Mouse (Mus musculus) midbrain, postnatal 0 days (tissue): ENCODE measurements around the gene Calr. TPM values are rescaled to one million over a fixed set of nuclear protein-coding genes. Genes with fewer than 3 reads are reported as not detected.

Experiments
- ATAC-seq: fragments of 200-750 bp; cut with Nextera tagmentation; 2 replicates; pipeline ENCODE4 v1.8.0; 2017; ENCODE audit warnings: moderate number of reproducible peaks, mild to moderate bottlenecking, moderate TSS enrichment, moderate library complexity; ENCODE audit not compliant: low FRiP score
- DNase-seq: peaks from one replicate; pipeline ENCODE4 v3.0.0-alpha.2; 2015; ENCODE audit warnings: low spot score
- H3K27ac ChIP-seq: fragments of 300-500 bp; sonication (generic); 2 replicates; pipeline ENCODE4 v1.5.1; 2014; ENCODE audit warnings: low read depth, mild to moderate bottlenecking, low read length, mixed read lengths
- H3K27me3 ChIP-seq: fragments of 300-500 bp; sonication (generic); 2 replicates; pipeline ENCODE4 v1.6.1; 2014; ENCODE audit warnings: low read length, control low read depth, mixed read lengths; ENCODE audit not compliant: insufficient read depth
- H3K36me3 ChIP-seq: fragments of 300-500 bp; sonication (generic); 2 replicates; pipeline ENCODE4 v1.6.1; 2014; ENCODE audit warnings: low read length, control low read depth, mixed read lengths; ENCODE audit not compliant: insufficient read depth
- H3K4me1 ChIP-seq: fragments of 300-500 bp; sonication (generic); 2 replicates; pipeline ENCODE4 v1.6.1; 2014; ENCODE audit warnings: mild to moderate bottlenecking, control low read depth, antibody characterized with exemption, low read length, mixed read lengths; ENCODE audit not compliant: insufficient read depth
- H3K4me2 ChIP-seq: fragments of 300-500 bp; sonication (generic); 2 replicates; pipeline ENCODE4 v1.6.1; 2014; ENCODE audit warnings: low read depth, mild to moderate bottlenecking, low read length, mixed read lengths; ENCODE audit not compliant: poor library complexity, severe bottlenecking
- H3K4me3 ChIP-seq: fragments of 300-500 bp; sonication (generic); 2 replicates; pipeline ENCODE4 v1.5.1; 2014; ENCODE audit warnings: low read depth, mild to moderate bottlenecking, low read length, moderate library complexity
- H3K9ac ChIP-seq: fragments of 300-500 bp; sonication (generic); replicated peaks from 2 replicates; pipeline ENCODE4 v1.6.1; 2014; ENCODE audit warnings: mild to moderate bottlenecking, low read length, moderate library complexity, mixed read lengths; ENCODE audit not compliant: poor library complexity, severe bottlenecking
- H3K9me3 ChIP-seq: fragments of 300-500 bp; sonication (generic); 2 replicates; pipeline ENCODE4 v1.6.1; 2016; ENCODE audit warnings: low read length, control low read depth
- CTCF ChIP-seq: IDR thresholded peaks from 2 replicates; pipeline ENCODE4 v1.5.1; 2016; ENCODE audit warnings: antibody characterized with exemption, mild to moderate bottlenecking
- WGBS: fragments of 180-500 bp; shearing (Covaris S2); extraction: QIAGEN DNeasy Blood & Tissue Kit; methylation state at CpG from one replicate; pipeline ENCODE4 v1.1.7; 2014; 5-methylcytosine and 5-hydroxymethylcytosine counted together
- polyA plus RNA-seq: library from polyadenylated mRNA; unstranded; fragments of >200 nt; fragmentation: Nextera tagmentation; extraction: Ambion mirVana; gene quantifications from 2 replicates; pipeline ENCODE4 v1.2.1, GENCODE M21; 2015
- total RNA-seq: library from RNA; depleted of rRNA; stranded (reverse); fragments of >200 nt; gene quantifications from 2 replicates; pipeline ENCODE4 v1.2.3, GENCODE M21; 2014; rRNA removed

Calr gene
- 369 and 436 TPM in 2 replicates for total RNA-seq
- polyA plus RNA-seq: 444 and 445 TPM in 2 replicates

DNA sequence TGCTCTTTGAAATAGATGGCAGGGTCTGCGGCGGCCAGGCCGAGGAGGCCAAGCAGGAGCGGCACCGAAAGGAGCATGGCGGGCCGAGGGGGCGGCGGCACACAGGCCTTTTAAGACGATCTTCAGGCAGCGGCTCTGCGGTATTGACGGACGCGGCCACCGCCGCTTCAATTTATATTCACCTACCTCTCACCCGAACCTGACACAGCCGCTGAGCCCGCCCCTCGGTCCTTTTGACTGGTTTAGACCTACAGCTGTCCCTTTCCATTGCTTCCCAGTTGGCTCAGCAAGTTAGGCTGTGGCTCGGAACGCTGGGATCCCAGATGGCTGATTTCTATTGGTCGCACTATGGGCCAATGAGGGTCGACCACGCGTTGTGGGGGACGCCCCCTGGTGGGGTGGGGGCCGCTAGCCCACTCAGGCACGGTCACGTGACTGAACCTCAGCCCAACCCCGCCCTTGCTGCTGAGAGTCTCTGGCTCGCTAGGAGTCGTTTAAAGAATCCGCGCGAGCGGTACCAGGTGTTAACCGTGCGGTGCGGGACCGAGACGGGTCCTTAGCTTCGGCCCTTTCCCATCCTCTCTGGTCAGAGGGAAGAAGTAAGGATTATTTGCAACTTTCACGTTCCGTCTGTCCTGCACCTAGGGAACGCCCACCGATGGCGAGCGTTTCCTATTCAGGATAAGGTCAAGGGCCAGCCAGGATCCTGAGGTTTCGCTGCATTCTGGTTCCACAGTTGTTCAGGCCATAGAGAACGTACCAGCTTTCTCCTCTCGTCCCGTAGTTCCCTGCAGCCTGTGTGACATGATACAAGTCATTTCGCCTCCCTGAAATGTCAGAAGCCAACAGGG is at the start of gene Calr:
Gene Calr, minus strand, starts transcription at position 213 of the 851 bp plus-strand sequence.
- H3K36me3 ChIP-seq: peaks cover 29% of the 10 kb centered on the region
- H3K4me1 ChIP-seq: 0 out of 2 replicates have a peak, but pooled peaks cover 4% of the 10 kb centered on the region
- 1% methylated on average over 54 of the region's 55 CpGs for WGBS
- H3K4me3 ChIP-seq: peak within 1 kb of the TSS; percentile 89
- no peaks in the 10 kb centered on the region for H3K27me3 ChIP-seq
- H3K9me3 ChIP-seq: no peaks in the 10 kb centered on the region
- ATAC-seq: peak; percentile 99
- H3K4me2 ChIP-seq: peak within 1 kb of the TSS; percentile 89
- peak within 1 kb of the TSS; percentile 81 for H3K9ac ChIP-seq
- H3K27ac ChIP-seq: peak within 1 kb of the TSS; percentile 91
- DNase-seq: peak; percentile 100
- peak; percentile 55 for TF ChIP-seq CTCF

DNA sequence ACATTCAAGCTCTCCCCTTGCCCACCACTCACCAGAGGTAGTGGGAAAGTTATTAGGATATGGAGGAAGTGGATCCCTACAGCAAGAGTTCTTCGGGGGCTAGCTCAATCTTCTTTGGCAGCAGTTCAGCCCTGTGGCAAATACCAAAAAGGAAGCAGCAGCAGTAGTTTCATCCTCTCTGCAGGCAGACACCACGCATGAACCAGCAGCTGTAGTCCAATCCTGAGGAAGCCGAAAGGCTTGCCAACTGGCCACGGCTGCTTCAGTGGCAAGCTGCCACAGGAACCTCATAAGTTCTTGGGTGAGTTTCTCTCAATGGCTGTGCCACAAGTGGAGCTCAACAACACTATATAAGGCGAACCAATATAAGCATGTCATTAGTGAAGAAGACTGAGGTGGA is 49.2 kb upstream of the Calr start:
- Histone ChIP-seq H3K9me3 (no peaks in the 10 kb centered on the region), H3K4me2 (no peak overlapping the region), H3K4me3 (no peak overlapping the region), H3K36me3 (no peaks in the 10 kb centered on the region; the same call in 1 of the 2 replicates), H3K9ac (no peak overlapping the region), H3K27me3 (no peaks in the 10 kb centered on the region), H3K4me1 (peaks cover 5% of the 10 kb centered on the region; the same call in 1 of the 2 replicates), H3K27ac (no peak overlapping the region)
- DNase-seq (no peak), ATAC-seq (no peak)
- 87% methylated on average over 5 of the region's 5 CpGs for WGBS
- no peak for TF ChIP-seq CTCF

DNA sequence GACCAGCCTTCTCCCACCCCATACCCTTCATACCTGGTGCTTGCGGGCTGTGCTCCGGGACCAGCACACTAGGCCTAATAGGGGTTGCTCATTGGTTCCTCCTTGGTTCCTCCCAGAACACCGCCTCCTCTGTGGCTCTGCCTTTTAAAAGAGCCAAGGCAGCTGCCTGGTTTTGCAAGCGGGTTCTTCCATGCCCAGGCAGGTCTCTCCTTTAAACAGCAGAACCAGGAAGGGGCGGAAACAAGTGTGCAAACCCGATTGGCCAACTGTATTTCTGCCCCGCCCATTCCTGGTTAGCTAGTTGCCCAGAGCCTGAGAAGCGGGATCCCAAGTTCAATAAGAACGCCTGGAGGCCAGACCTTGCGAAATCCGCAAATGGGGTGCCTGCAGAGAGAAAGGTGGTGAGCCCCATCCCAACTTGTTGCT is 47.0 kb upstream of the Calr start, which contains the start of gene Gcdh:
Gene Gcdh, minus strand, starts transcription at position 213 of the 426 bp plus-strand sequence.
- ATAC-seq (peak; percentile 96), DNase-seq (peak; percentile 98)
- peak within 1 kb of the TSS; percentile 67 for H3K4me3 ChIP-seq
- peak within 1 kb of the TSS; percentile 27; the same call in 1 of the 2 replicates for H3K27ac ChIP-seq
- peaks cover 5% of the 10 kb centered on the region; the same call in 1 of the 2 replicates for H3K4me1 ChIP-seq
- peak within 1 kb of the TSS; percentile 68 for H3K9ac ChIP-seq
- H3K27me3 ChIP-seq: no peaks in the 10 kb centered on the region
- no peak; the same call in 1 of the 2 replicates for TF ChIP-seq CTCF
- 2% methylated on average over 11 of the region's 11 CpGs for WGBS
- H3K36me3 ChIP-seq: peaks cover 5% of the 10 kb centered on the region; the same call in 1 of the 2 replicates
- no peaks in the 10 kb centered on the region for H3K9me3 ChIP-seq
- peak within 1 kb of the TSS; percentile 76 for H3K4me2 ChIP-seq

DNA sequence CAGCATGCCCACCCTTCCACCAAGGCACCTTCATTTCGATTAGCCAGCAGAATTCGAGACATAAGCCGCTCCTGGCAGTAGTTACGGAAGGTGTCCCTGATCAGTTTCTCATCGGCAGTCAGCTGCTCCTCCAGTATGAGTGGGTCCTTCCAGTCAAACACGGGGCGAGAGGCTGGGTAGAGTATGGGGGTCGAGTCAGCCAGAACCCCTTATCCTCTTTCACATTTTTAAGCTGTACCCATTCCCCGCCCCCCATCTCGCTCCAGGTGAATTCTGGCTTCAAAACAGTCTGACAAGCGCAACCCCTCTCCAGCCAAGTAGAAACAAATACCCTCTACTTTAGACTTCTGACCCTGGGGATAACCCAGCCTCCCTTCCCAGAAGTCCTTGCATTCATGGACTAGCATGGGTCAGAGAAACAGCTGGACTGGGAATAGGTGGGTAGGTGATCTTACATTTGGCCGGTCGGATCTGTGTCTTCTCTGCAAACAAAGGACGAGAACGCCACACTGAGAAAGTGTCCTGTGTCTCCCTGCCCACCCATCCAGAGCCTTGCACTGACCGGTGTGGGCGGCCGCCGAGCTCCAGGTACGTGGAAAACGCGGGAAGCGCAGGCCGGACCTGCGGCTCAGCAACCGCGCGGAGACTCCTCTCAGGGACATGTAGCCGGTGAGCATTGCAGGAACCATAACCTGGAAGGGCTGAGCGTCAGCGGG is 46.4 kb upstream of the Calr start:
- TF ChIP-seq CTCF: no peak
- peak overlapping the region; percentile 68 for H3K9ac ChIP-seq
- no peak for DNase-seq
- 11% methylated on average over 31 of the region's 31 CpGs for WGBS
- peaks cover 9% of the 10 kb centered on the region for H3K36me3 ChIP-seq
- H3K4me2 ChIP-seq: peak overlapping the region; percentile 76
- ATAC-seq: 0 out of 2 replicates have a peak, but pooled peaks have one; percentile 16
- H3K9me3 ChIP-seq: no peaks in the 10 kb centered on the region
- H3K27ac ChIP-seq: peak overlapping the region; percentile 27; the same call in 1 of the 2 replicates
- no peaks in the 10 kb centered on the region for H3K27me3 ChIP-seq
- peaks cover 5% of the 10 kb centered on the region; the same call in 1 of the 2 replicates for H3K4me1 ChIP-seq
- H3K4me3 ChIP-seq: peak overlapping the region; percentile 67

DNA sequence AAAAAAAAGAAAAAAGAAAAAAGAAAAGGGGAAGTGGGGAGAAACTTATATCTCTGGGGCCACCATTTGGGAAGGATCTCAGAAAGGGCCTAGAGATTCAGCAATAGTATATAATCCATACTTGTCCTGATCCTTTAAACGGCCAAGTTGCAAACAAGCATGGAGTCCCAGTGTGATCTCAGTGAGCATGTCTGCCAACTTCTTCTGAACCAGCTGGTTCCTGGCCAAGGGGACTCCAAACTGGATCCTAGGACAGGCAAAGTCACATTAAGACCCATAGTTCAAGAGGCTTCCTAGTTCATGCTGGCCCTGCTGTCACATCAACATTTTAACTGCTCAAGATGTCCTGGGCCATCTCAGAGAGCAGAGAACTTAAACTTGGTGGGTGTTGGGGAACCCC is 42.4 kb upstream of the Calr start:
- WGBS: 97% methylated on average over 1 of the region's 1 CpGs
- H3K4me3 ChIP-seq: no peak overlapping the region
- TF ChIP-seq CTCF: no peak
- H3K27me3 ChIP-seq: no peaks in the 10 kb centered on the region
- H3K4me1 ChIP-seq: peaks cover 5% of the 10 kb centered on the region; the same call in 1 of the 2 replicates
- DNase-seq (no peak), ATAC-seq (no peak)
- peaks cover 32% of the 10 kb centered on the region for H3K36me3 ChIP-seq
- no peak overlapping the region for H3K9ac ChIP-seq
- no peaks in the 10 kb centered on the region for H3K9me3 ChIP-seq
- H3K27ac ChIP-seq: no peak overlapping the region
- no peak overlapping the region for H3K4me2 ChIP-seq
